Mouse (Mus musculus) brain, embryonic 18.5 days (tissue): Measurements from ENCODE around the gene Klhl6.

Source experiments
- DNase-seq: peaks from one replicate; pipeline ENCODE4 v3.0.0-alpha.2; 2012; ENCODE audit warnings: low read depth, low spot score

Gene Klhl6

DNA sequence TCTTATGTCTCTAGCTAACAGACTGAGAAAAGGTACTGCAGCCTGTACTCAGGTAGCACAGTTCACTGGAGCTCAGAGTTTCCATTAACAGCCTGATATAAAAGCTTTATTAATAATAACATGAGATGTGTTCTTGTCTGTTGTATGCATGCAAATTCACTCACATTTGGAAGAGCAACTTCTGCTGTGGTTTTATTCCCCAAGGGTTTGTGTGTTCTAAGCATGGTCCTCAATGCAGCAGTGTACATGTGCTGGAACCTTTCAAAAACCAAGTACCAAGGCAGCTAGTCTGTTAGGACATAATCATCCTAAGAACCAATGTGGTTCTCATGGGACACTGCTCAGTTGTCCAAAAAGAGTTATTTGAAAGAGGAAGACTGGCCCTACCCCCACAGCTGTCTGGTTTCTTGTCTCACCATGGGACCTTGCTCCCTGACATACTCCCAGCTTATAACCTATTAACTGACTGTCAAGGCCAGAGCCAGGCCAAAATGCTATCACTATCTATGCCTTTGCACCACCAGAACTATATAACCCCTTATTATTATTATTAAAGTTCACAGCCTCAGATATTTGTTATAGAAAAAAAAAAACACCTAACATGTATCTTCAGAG lies 10.0 kb downstream of the Klhl6 start:
- no peak for DNase-seq

GRCm38 (mm10) chr16:19969506-19969905 lies 13.3 kb downstream of the Klhl6 start:
- no peak for DNase-seq

- DNase-seq, result no peak
Observed at GRCm38 (mm10) chr16:19968666-19969065, 14.2 kb downstream of the Klhl6 start.

- DNase-seq, result no peak
Observed at GRCm38 (mm10) chr16:19967897-19968392, 14.9 kb downstream of the Klhl6 start.

- no peak for DNase-seq
Observed at GRCm38 (mm10) chr16:19966976-19967375, 15.9 kb downstream of the Klhl6 start.

GRCm38 (mm10) chr16:19966437-19966836 lies 16.4 kb downstream of the Klhl6 start:
- no peak for DNase-seq

- no peak for DNase-seq
Observed at GRCm38 (mm10) chr16:19962951-19963350, 19.9 kb downstream of the Klhl6 start.

DNA sequence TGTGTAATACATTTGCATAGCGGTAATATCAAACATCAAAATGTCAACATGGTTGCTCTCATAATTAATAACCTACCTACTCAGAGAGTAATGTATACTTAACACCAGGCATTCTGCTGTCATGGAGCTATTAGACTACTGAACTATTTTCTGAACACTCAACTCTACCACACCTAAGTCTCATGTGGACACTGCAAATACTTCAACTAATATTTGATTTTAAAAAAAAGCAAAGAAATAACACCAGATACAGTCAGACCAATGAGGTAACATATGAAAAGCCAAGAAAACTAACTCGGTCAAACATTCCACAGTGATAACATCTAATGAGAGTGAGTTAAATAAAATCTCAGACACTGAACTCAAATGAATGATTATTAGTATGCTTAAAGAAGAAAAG lies 21.8 kb downstream of the Klhl6 start:
- DNase-seq, result no peak

DNA sequence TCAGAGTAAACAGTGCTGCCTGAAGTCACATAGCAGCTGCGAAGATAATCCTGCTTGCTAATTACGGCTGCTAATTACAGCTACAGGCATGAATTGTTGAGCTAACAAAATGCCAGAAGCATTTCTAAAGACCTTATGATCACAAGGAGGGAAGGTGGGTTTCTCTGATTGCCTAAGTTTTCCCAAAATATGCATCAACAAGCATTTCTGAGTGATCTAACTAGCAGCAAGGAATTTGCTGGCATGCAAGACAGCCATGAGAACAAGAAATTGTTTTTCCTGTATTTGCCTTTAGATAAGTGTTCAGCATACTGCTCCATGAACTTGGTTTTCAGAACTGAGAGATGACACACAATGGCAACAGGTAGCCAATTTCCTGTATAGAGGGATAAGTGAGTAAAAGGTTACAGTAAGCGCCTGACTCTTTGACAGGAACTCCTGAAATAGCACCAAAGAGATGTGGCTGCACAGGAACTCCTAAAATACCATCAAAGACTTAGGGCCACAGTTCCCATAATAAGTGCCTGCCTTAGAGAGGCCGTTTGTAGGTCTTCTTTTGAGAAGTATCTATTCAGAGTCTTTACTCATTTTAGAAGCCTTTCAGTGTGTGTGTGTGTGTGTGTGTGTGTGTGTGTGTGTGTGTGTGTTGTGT lies 22.3 kb downstream of the Klhl6 start:
- DNase-seq, result no peak

DNA sequence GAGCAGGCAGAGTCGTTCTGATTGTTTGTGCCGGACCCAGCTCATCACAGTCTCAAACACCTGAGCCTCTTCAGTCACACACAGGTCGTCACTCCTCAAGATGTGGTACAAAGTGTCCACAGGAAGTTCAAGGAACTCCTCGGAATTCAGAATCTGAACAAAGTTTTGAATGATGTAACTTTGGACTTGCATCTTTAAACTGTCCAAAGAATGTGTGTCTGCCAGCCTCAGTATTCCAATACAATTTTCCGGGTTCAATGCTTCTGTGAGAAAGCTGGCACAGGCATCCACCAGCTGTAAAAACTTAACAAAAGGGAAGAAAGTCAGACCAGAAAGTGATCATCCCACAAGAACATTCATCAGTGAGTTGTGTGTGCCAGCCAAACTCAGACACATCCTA lies 25.8 kb downstream of the Klhl6 start:
- no peak for DNase-seq

DNA sequence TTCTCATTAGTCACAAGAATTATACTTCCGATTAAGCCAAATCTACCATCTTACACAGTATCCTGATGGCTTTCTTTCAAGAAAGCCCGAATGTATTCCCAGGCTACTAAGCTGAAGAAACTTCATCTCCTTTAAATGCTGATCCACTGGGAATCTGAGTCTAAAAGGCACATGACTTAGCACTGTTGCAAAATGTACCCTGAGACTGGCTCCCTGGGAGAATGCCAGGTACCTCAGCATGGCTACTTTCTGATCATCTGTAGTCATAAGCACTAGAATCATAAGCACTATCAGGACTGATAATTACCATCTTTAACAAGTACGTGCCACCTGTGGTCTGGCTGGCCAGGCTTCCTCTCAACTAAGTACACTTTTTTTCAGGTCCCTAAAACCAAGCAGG lies 35.5 kb downstream of the Klhl6 start:
- DNase-seq, result no peak

- no peak for DNase-seq
Observed at GRCm38 (mm10) chr16:19946578-19947298, 36.1 kb downstream of the Klhl6 start.

- DNase-seq, result no peak
Observed at GRCm38 (mm10) chr16:19920823-19921222, 62.0 kb downstream of the Klhl6 start.

DNA sequence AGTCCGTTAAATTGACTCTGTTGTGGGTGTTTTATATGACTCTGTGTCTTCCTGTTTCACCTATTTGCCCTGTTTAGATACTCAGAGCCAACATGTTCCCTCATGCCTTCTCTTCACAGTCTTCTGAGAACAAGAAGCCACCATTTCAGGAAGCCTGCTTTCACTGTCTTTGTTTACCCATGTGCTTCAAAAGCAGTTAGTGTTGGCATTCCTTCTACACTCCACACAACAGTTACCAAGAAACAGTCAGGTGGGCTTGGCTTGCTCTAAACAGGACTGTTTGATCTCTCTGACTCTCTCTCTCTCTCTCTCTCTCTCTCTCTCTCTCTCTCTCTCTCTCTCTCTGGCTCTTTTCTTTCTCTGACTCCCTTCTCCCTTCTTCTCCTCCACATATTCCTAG lies 64.6 kb downstream of the Klhl6 start:
- no peak for DNase-seq

- DNase-seq, result no peak
Observed at GRCm38 (mm10) chr16:19912582-19912981, 70.3 kb downstream of the Klhl6 start.

DNA sequence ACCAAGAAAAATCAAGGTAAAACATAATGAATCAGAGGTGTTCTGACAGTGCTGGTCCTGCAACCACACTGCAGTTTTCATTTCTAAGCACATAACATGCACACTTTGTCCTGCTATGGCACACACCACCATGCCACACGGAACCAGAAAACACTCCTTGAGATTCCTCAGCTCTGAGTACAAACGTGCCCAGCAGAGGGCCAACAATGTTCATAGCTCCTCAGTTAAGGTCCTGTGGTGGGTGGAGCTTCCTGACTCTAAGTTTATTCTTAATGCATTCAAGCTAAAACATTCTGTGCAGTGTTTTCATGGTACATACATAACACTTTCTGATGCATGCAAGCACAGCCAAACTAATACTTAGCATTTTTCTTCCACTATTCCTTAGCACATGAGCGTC lies 74.5 kb downstream of the Klhl6 start:
- DNase-seq, result no peak

- DNase-seq, result no peak
Observed at GRCm38 (mm10) chr16:19907103-19907502, 75.7 kb downstream of the Klhl6 start.

DNA sequence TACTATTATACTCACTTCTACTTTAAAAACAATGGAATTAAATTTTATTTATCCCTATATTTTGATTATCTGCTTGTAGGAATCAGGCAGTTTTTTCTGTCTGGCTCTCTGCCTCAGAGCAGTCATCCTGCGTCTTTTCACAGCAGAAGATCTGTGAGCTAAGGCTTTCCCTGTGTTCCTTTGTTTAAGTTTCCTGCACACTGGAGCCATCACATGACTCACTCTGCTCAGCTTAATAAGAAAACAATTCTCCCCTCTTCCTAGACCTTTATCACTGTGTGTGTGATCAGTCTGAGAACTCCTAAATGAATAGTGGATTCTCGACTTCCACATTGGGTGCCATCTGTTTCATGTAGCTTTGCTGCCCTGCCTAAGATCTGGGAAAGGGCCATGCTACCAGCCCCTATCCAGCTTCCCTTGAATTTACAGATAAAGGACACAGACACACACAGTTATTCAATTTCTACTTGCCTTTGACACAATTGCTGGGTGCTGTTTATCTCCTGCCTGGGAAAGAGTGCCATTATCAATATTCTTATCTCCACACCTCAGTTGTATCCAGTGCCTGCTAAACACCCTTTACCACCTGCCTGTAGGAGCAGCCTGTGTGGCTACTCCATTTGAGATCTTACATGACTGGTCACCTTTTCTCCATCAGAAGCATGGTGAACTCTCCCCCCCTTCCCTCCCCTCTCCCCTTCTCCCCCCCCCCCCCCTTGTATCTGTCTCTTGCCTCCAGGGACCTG lies 77.9 kb downstream of the Klhl6 start:
- no peak for DNase-seq

GRCm38 (mm10) chr16:19903792-19904191 lies 79.0 kb downstream of the Klhl6 start:
- DNase-seq, result no peak
